Mouse (Mus musculus) liver, postnatal 0 days (tissue): Measurements from ENCODE around the gene Gpr141. TPM values are rescaled to one million over a fixed set of nuclear protein-coding genes. Genes with fewer than 3 reads are reported as not detected.
A peak's percentile ranks its signal among the peaks of the same experiment; 100 is the strongest.

Source experiments
- ATAC-seq: fragments of 200-750 bp; cut with Nextera tagmentation; 2 replicates; pipeline ENCODE4 v1.8.0; 2017; ENCODE audit warnings: mild to moderate bottlenecking, moderate library complexity
- DNase-seq: peaks from one replicate; pipeline ENCODE4 v3.0.0-alpha.2; 2016
- H3K27ac ChIP-seq: fragments of 300-500 bp; sonication (generic); 2 replicates; pipeline ENCODE4 v1.5.1; 2014; ENCODE audit warnings: antibody characterized with exemption, moderate library complexity, mild to moderate bottlenecking, low read depth
- H3K27me3 ChIP-seq: fragments of 300-500 bp; sonication (generic); 2 replicates; pipeline ENCODE4 v1.6.1; 2014; ENCODE audit warnings: low read length, control low read depth, mixed read lengths; ENCODE audit not compliant: insufficient read depth
- H3K36me3 ChIP-seq: fragments of 300-500 bp; sonication (generic); replicated peaks from 2 replicates; pipeline ENCODE4 v1.6.1; 2014; ENCODE audit warnings: mild to moderate bottlenecking, control low read depth, low read length, moderate library complexity, mixed read lengths; ENCODE audit not compliant: insufficient read depth
- H3K4me1 ChIP-seq: fragments of 300-500 bp; sonication (generic); 2 replicates; pipeline ENCODE4 v1.6.1; 2014; ENCODE audit warnings: antibody characterized with exemption, mild to moderate bottlenecking, control low read depth; ENCODE audit not compliant: insufficient read depth
- H3K4me2 ChIP-seq: fragments of 300-500 bp; sonication (generic); 2 replicates; pipeline ENCODE4 v1.6.1; 2014; ENCODE audit warnings: low read depth, mild to moderate bottlenecking, low read length, moderate library complexity, mixed read lengths
- H3K4me3 ChIP-seq: fragments of 300-500 bp; sonication (generic); 2 replicates; pipeline ENCODE4 v1.5.1; 2014; ENCODE audit warnings: low read depth, low read length
- H3K9ac ChIP-seq: fragments of 300-500 bp; sonication (generic); replicated peaks from 2 replicates; pipeline ENCODE4 v1.6.1; 2014; ENCODE audit warnings: mild to moderate bottlenecking, moderate library complexity
- H3K9me3 ChIP-seq: fragments of 300-500 bp; sonication (generic); 2 replicates; pipeline ENCODE4 v1.6.1; 2016; ENCODE audit warnings: mild to moderate bottlenecking, control low read depth, low read length, mixed read lengths
- CTCF ChIP-seq: sonication (generic); IDR thresholded peaks from 2 replicates; pipeline ENCODE4 v1.5.1; 2016; ENCODE audit warnings: antibody characterized with exemption, low read depth
- EP300 ChIP-seq: IDR thresholded peaks from 2 replicates; pipeline ENCODE4 v1.6.1; 2016; ENCODE audit warnings: antibody characterized with exemption, low read depth, mild to moderate bottlenecking
- WGBS: fragments of 180-500 bp; shearing (Covaris S2); extraction: QIAGEN DNeasy Blood & Tissue Kit; methylation state at CpG from one replicate; pipeline ENCODE4 v1.1.7; 2014; ENCODE audit not compliant: insufficient replicate concordance; 5-methylcytosine and 5-hydroxymethylcytosine counted together
- polyA plus RNA-seq: library from polyadenylated mRNA; unstranded; fragments of >200 nt; fragmentation: Nextera tagmentation; extraction: Ambion mirVana; gene quantifications from 2 replicates; pipeline ENCODE4 v1.2.1, GENCODE M21; 2015

Gene Gpr141
- 3.2 and 3.5 TPM in 2 replicates for polyA plus RNA-seq

DNA sequence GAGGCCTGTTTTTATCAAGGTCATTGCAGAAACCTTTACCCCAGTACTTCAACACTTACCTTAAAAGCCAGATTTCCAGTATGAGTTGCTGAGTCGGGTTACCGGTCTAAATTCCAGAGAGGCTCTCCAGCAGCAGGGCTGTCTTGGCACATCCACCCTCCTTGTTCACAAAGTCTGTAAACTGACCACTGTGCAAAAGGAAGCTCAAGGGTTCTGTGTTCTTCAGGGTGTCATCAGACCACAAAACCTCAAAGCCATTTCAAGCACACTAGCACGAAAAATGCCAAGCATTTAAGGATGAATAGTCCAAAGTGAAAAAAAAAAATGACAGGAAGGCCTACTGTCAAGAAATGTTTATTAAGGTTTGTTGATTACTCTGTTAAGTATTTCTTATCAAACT is at the start of gene Gpr141:
TSS of gene Gpr141 (minus strand) at position 187 of the 400 bp plus-strand sequence.
- Histone ChIP-seq H3K4me2 (no peak within 1 kb of the TSS; the same call in 1 of the 2 replicates), H3K27ac (no peak within 1 kb of the TSS), H3K27me3 (no peaks in the 10 kb centered on the region), H3K9me3 (no peaks in the 10 kb centered on the region), H3K36me3 (no peaks in the 10 kb centered on the region), H3K9ac (no peak within 1 kb of the TSS), H3K4me1 (no peaks in the 10 kb centered on the region), H3K4me3 (peak within 1 kb of the TSS; percentile 21)
- ATAC-seq (no peak), DNase-seq (no peak)
- no peak for TF ChIP-seq CTCF
- TF ChIP-seq EP300 = no peak
- WGBS = 40% methylated on average over 3 of the region's 3 CpGs

DNA sequence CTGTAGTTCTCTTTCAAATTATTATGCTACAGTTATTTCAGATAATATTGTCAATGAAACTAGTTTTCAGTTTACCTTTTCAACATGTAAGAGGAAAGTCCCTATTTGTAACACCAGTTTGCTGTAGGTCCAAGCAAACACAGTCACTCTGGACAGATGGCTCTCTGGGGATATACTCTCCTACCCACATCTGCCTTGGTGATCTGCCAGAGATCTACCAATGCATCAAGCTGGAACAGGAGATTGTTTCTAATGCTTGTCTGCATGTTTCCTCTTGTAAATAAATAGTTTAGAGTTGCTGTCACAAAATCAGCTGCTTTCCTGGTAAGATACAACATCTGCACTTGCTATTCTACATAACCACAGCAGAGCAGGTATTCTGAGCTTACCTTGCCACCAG is 40.2 kb upstream of the Gpr141 start:
- ATAC-seq (no peak), DNase-seq (no peak)
- Histone ChIP-seq H3K4me2 (no peak overlapping the region), H3K27ac (no peak overlapping the region), H3K9me3 (no peaks in the 10 kb centered on the region), H3K4me1 (no peaks in the 10 kb centered on the region), H3K36me3 (no peaks in the 10 kb centered on the region), H3K27me3 (no peaks in the 10 kb centered on the region), H3K4me3 (no peak overlapping the region), H3K9ac (no peak overlapping the region)
- TF ChIP-seq EP300 (no peak), CTCF (no peak)

DNA sequence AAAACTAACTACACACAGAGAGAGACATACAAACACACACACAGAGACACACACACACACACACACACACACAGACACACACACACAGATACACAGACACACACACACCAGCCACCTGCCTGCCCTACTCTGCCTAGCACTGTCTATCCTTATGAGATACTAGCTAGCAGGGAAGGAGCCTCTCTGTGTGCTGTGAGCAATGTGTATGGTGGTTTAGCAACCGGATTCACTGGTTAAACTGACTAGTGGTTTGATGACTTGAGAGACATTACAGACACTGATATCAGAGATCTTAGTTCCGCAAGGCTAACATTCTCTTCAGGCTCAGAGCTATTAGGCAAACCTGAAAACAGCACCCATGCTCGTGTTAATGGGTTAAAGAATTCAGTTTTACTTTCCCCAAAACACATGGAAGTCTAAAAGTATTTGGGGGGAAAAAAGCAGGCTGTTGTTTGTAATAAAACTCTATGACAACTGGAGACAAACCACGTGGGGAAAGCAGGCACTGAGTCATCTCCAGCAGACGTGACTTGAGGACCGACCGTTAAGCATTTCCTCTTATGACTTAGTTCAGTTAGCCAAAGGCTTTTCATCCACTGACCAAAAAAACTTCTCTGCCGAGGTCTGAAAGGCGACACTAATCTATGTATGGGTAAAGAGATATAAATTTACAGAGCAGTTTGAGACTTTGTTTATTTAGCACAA is 30.7 kb upstream of the Gpr141 start:
- Histone ChIP-seq H3K4me2 (no peak overlapping the region; the same call in 1 of the 2 replicates), H3K4me1 (0 out of 2 replicates have a peak, but pooled peaks cover 4% of the 10 kb centered on the region), H3K4me3 (no peak overlapping the region), H3K36me3 (no peaks in the 10 kb centered on the region), H3K9me3 (no peaks in the 10 kb centered on the region), H3K27ac (0 out of 2 replicates have a peak overlapping the region, but pooled peaks have one; percentile 13), H3K9ac (no peak overlapping the region), H3K27me3 (no peaks in the 10 kb centered on the region)
- WGBS = 21% methylated on average over 9 of the region's 9 CpGs
- DNase-seq (peak; percentile 12), ATAC-seq (no peak)
- TF ChIP-seq CTCF (no peak), EP300 (no peak)

DNA sequence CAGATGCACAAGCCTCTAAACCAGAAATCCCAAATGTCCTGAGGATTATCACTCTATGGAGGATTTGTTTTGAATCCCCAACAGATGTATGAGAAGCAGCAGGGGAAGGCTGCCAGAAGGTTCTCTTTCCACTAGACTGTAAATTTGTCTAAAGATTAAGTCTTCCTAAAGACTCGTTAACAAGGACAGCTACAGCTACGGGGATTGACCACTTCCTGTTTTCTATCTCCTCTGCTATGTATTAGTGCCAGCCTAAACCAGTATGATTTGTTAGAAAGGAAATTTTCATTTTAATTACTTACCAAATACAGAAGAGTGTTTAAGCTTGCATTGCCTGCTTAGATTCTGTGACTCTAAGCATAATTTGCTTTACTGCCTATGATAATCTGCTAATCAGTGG is 30.0 kb upstream of the Gpr141 start:
- H3K4me3 ChIP-seq = no peak overlapping the region
- no peak for DNase-seq
- no peak for ATAC-seq
- TF ChIP-seq EP300 (no peak), CTCF (no peak)
- H3K27me3 ChIP-seq = no peaks in the 10 kb centered on the region
- 20% methylated on average over 2 of the region's 2 CpGs for WGBS
- no peaks in the 10 kb centered on the region for H3K9me3 ChIP-seq
- H3K27ac ChIP-seq = 0 out of 2 replicates have a peak overlapping the region, but pooled peaks have one; percentile 13
- H3K36me3 ChIP-seq = no peaks in the 10 kb centered on the region
- H3K4me2 ChIP-seq = no peak overlapping the region
- 0 out of 2 replicates have a peak, but pooled peaks cover 4% of the 10 kb centered on the region for H3K4me1 ChIP-seq
- no peak overlapping the region for H3K9ac ChIP-seq

DNA sequence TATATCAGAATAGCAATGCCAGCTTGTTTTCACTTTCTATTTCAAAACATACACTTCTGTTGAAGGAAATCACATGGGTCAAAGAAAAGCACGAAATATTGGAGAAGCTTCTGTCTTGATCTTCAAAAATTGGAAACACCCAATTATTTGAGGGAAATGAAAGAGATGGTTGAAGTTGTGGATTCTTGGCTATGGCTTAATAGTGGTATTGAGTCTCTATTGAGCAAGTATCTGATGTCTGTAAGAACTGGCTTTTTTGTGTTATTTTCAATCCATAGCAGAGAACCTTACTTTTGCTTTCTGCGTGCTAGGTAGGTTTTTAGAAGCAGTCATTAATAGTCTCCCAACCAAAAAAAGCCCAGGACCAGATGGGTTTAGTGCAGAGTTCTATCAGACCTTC is 19.4 kb upstream of the Gpr141 start:
- H3K9ac ChIP-seq = no peak overlapping the region
- no peaks in the 10 kb centered on the region for H3K9me3 ChIP-seq
- TF ChIP-seq EP300 (no peak), CTCF (no peak)
- no peaks in the 10 kb centered on the region for H3K36me3 ChIP-seq
- ATAC-seq (no peak), DNase-seq (no peak)
- no peak overlapping the region for H3K4me3 ChIP-seq
- no peak overlapping the region for H3K4me2 ChIP-seq
- H3K4me1 ChIP-seq = peaks cover 3% of the 10 kb centered on the region; the same call in 1 of the 2 replicates
- no peaks in the 10 kb centered on the region for H3K27me3 ChIP-seq
- H3K27ac ChIP-seq = no peak overlapping the region
- 65% methylated on average over 2 of the region's 2 CpGs for WGBS

DNA sequence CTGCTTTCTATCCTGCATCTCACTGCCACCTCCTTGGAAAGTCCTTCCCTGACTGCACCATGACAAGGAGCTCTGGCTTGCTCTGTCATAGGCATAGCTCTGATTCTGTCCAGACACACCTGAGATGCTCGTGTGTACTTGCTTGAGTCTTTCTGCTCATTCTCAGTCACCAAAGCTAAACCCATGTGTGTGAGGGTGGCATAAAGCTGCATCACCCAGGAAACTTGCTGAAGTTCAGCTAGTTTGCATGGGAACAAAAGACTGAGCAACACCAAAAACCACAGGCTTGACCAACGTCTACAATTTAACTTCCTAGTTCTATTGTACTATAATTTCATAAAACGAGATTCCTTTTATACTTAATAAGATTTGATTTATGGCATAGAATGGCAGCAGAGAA is 18.6 kb upstream of the Gpr141 start:
- H3K4me1 ChIP-seq = peaks cover 3% of the 10 kb centered on the region; the same call in 1 of the 2 replicates
- H3K27me3 ChIP-seq = no peaks in the 10 kb centered on the region
- no peak overlapping the region for H3K4me3 ChIP-seq
- no peaks in the 10 kb centered on the region for H3K36me3 ChIP-seq
- no peak for TF ChIP-seq EP300
- no peak for TF ChIP-seq CTCF
- H3K27ac ChIP-seq = no peak overlapping the region
- no peaks in the 10 kb centered on the region for H3K9me3 ChIP-seq
- 35% methylated on average over 3 of the region's 3 CpGs for WGBS
- DNase-seq (no peak), ATAC-seq (no peak)
- no peak overlapping the region for H3K9ac ChIP-seq
- no peak overlapping the region for H3K4me2 ChIP-seq
